Mouse (Mus musculus) c-Kit-positive CD71-positive TER-119-negative erythroid progenitor cells, embryonic 14.5 days (primary cell): ENCODE data around the gene Lilrb4a.
"Not testable (repeated sequence)": the region's sequence is repeated elsewhere in the genome, so short reads cannot be mapped to it uniquely, and the experiment has no call there.

Experiments used
- DNase-seq: peaks from one replicate; pipeline ENCODE4 v3.0.0-alpha.2; 2013; ENCODE audit warnings: low read depth

Gene Lilrb4a

GRCm38 (mm10) chr10:51490691-51491090, at the start of gene Lilrb4a:
Gene Lilrb4a, plus strand, starts transcription at chr10:51490956.
- DNase-seq: not testable (repeated sequence)

GRCm38 (mm10) chr10:51451610-51452009, 39.1 kb upstream of the Lilrb4a start:
- DNase-seq: no peak

- no peak for DNase-seq
Observed at GRCm38 (mm10) chr10:51453616-51454298, 37.0 kb upstream of the Lilrb4a start.

- no peak for DNase-seq
Observed at GRCm38 (mm10) chr10:51454365-51454764, 36.4 kb upstream of the Lilrb4a start.

GRCm38 (mm10) chr10:51455762-51456161, 35.0 kb upstream of the Lilrb4a start:
- DNase-seq: no peak

- DNase-seq: no peak
Observed at GRCm38 (mm10) chr10:51456369-51456768, 34.4 kb upstream of the Lilrb4a start.

GRCm38 (mm10) chr10:51463800-51464199, 27.0 kb upstream of the Lilrb4a start:
- not testable (repeated sequence) for DNase-seq

GRCm38 (mm10) chr10:51480397-51480796, 10.4 kb upstream of the Lilrb4a start, which contains the start of the genes Gm49339 and Lilr4b:
Gene Gm49339, plus strand, starts transcription at chr10:51480612.
Gene Lilr4b, plus strand, starts transcription at chr10:51480632.
- DNase-seq: not testable (repeated sequence)

- no peak for DNase-seq
Observed at GRCm38 (mm10) chr10:51520021-51520420, 29.3 kb downstream of the Lilrb4a start.

- DNase-seq: no peak
Observed at GRCm38 (mm10) chr10:51521453-51521852, 30.7 kb downstream of the Lilrb4a start.

GRCm38 (mm10) chr10:51526090-51526489, 35.3 kb downstream of the Lilrb4a start:
- DNase-seq: no peak

GRCm38 (mm10) chr10:51526633-51527032, 35.9 kb downstream of the Lilrb4a start:
- no peak for DNase-seq

- no peak for DNase-seq
Observed at GRCm38 (mm10) chr10:51528840-51529434, 38.2 kb downstream of the Lilrb4a start.

- DNase-seq: no peak
Observed at GRCm38 (mm10) chr10:51529497-51529896, 38.7 kb downstream of the Lilrb4a start.

- no peak for DNase-seq
Observed at GRCm38 (mm10) chr10:51530813-51531212, 40.1 kb downstream of the Lilrb4a start.
